Mouse (Mus musculus): ENCODE results near the gene Kif11. TPM values are rescaled to one million over a fixed set of nuclear protein-coding genes. Genes with fewer than 3 reads are reported as not detected.

Kif11 gene
- total RNA-seq, 2 experiments from 2014 or later = 0.89 to 1.0 TPM

DNA sequence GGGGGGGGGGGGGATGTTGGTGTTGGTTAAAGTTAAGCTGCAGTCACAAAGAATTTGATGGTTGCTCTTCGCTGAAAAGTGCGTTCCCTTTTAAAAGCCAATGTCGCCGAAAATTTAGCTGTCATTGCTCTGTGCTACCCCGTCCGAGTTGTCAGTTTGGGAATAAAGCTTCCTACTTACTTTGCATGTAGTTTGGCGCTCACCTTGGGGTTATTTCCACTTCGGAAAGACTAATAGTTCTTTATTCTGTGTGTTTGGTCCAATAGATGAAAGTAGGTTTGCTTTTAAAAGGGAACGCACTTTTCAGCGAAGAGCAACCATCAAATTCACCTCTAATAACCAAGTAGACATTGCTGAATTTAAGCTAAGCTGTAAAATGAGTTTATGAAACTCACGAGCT is 638 bp downstream of the Kif11 start:
- DNase-seq = no peak
- intact Hi-C loops (cut with DNase I) = no loop called here

DNA sequence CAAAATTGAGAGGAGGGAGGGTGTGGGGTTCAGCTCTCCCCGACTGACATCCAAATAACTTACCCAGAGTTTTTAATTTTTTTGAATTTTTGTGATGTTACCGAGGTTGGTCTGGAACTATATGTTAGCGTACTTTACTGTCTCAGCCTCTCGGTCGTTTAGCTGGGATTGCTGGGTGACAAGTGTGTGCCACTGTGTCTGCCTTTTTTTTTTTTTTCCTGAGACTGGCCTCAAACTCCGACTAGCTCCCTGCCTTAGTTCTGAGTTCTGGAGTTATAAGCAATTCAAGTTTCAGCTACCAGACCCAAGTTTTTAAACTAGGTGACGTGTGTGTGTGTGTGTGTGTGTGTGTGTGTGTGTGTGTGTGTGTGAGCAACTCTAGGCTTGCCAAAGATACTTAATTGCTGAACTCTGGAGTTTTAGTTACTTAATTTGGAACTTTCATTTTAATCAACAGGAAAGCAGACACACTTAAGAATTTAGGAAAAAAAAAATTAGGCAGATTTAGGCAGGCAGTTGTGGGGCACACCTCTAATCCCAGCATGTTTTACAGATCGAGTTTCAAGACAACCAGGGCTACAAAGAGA is 1.3 kb downstream of the Kif11 start:
- intact Hi-C loops (cut with DNase I) = no loop called here
- DNase-seq = no peak

DNA sequence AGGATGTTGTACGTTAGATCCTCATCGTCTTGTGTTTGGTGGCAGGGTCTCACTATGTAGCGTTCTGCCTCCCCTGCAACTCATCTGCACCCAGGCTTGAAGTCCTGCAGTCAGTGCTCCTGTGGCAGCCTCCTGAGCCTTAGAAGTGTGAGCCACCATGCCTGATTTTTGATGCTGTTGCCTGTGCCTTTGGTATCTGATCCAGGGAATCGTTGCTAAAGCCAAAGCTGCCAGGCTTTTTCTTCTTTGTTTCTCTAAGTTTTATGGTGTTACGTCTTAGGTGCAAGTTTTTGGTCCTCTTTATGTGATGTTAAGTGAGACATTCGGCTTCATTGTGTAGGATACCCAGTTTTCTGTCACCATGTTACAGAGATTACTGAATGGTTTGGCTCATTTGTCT is 2.6 kb downstream of the Kif11 start:
- intact Hi-C loops (cut with DNase I) = no loop called here
- no peak for DNase-seq

DNA sequence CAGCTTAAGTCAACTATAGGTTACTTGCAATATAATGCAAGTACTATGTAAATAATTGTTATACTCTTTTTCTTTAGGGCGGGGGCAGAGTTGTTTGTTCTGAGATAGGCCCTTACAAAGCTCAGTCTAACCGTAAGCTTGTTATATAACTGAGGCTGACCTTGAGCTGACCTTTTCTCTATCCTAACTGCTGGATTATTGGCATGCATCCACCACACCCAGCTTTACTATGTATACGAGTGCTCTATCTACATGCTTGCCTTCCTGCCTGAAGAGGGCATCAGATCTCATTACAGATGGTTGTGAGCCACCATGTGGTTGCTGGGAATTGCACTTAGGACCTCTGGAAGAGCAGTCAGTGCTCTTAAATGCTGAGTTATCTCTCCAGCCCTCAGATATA is 9.9 kb downstream of the Kif11 start:
- intact Hi-C loops (cut with DNase I) = no loop called here
- no peak for DNase-seq

DNA sequence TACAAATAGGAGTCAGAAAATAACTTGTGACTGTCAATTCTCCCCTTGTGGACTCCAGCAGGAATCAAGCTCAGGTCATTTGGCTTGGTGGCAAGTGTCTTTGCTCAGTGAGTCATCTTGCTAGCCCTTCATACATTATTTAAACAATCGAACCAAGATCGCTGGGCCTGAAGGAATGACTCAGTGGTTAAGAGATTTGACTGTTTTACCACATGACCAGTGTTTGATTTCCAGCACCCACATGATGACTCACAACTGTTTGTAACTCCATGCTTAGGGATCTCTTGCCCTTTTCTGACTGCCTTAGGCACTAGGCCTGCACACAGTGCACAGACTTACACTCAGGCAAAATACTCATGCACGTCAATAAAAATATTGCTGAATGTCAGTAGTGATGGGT is 15.7 kb downstream of the Kif11 start:
- intact Hi-C loops (cut with DNase I) = no loop called here
- DNase-seq = no peak

DNA sequence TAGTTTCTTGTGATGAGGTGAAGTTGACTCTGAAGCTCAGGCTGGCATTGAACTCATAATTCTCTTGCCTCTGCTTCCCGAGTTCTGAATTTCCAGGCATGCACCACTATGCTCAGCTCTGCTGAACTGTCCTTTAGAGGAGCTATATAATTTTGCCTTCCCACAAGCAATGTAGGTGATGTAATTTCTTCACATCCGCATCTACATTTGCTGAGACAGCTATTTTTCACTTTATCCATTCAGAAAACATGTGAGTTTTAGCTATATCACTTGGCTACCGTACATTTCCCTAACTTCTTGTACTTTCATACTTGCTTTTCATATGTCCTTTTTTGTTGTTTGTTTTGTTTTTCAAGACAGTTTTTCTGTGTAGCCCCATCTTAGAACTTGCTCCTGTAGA is 20.1 kb downstream of the Kif11 start:
- no peak for DNase-seq
- intact Hi-C loops (cut with DNase I) = no loop called here

DNA sequence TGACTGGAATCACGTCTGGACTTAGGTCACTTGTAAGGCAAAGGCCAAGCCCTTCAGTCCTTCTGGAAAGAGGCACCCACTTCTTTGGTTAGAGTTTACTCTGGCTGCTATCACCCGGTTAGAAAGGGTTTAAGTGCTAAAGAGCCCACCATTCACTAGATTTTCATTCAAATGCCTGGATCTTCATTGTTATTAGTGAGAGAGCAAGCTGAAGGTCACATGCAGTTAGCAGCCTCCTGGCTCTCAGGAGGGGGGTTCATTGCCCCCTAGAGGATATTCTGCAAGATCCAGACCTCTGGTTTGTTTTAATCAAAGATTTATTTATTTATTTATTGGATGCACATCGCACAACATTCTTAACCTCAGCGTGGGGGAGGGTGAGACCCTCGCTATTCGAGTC is 24.7 kb downstream of the Kif11 start:
- intact Hi-C loops (cut with DNase I) = no loop called here

DNA sequence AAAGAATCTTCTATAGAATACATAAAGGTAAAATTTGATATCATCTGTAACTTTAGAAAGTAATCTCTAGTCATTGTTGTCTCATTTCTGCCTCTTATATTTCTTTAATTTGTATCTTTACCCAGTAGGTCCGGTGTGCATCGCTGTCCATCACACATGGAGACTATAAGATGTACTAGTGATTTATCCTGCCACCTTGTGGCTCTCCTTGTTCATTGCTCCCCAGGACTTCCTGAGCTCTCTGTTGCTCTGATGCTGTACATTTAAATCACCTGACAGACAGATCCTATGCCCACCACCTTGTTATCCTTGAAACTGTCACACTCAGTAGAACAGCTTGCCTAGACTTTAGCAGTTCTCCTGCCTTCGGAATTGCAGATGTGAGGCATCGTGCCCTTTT is 42.1 kb downstream of the Kif11 start:
- intact Hi-C loops (cut with DNase I) = no loop called here
- DNase-seq = peak; percentile 14 to 15

More for the DNA sequence above, 24.7 kb downstream of the Kif11 start:
- DNase-seq = no peak

DNA sequence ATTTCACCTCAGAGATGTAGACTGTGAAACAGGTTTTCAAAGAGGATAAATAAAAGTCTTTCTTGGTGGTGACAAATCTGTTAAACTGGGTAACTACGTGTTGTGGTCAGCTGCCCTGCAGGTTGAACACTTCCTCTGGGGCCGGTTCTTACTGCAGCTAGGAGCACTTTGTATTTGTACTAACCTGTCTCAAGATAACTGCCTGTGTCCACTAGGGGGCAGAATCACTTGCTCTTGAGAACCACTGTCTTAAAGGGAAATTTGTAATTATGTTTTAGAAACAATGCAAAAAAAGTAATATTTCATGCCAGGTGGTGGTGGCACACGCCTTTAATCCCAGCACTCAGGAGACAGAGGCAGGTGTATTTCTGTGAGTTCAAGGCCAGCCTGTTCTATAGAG is 43.4 kb downstream of the Kif11 start:
- intact Hi-C loops (cut with DNase I) = loop anchor here (1.0 kb wide), 1 partner anchor 90 kb away; no protein-coding TSS in a partner anchor
- DNase-seq = peak; percentile 48 to 49

DNA sequence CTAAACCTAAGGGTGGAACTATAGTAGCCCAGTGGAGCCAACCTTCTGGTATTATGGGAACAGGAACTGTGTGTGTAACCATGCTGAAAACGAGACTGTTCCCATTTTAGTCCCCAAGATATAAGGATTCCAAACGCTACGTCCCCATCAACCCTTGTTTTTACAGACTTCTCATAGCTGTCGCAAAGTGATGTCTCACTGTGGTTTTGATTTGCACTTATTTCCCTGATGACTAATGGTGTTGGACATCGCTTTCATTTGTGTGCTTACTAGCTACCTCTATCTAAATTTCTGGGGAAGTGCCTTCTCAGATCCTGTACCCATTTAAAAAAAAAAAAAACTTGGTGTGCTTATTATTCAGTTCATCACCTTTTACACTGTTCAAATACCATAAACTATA is 52.4 kb downstream of the Kif11 start:
- no peak for DNase-seq
- intact Hi-C loops (cut with DNase I) = no loop called here

DNA sequence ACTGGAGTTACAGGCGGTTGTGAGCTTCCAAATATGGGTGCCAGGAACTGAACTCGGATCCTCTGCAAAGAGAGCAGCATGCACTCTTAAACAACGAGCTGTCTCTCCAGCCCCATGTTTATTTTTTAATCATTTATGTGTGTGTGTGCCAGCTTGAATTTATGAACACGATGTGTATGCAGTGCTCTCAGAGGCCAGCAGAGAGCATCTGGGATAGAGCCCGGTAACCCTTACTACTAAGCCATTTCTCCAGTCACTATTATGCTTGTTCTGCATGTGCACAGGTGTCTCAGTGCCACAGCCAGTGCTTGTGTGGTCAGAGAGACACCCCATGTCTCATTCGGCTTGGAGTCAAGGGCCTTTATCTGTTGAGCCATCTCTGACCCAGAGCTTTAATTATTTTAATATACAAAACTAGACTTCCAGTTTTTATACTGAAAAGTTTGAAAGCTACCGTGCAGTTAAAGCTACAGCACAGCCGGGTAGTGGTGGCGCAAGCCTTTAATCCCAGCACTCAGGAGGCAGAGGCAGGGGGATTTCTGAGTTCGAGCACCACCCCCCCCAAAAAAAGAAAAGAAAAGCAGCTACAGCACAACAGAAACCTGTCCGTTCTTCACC is 55.0 kb downstream of the Kif11 start:
- intact Hi-C loops (cut with DNase I) = no loop called here
- no peak for DNase-seq

DNA sequence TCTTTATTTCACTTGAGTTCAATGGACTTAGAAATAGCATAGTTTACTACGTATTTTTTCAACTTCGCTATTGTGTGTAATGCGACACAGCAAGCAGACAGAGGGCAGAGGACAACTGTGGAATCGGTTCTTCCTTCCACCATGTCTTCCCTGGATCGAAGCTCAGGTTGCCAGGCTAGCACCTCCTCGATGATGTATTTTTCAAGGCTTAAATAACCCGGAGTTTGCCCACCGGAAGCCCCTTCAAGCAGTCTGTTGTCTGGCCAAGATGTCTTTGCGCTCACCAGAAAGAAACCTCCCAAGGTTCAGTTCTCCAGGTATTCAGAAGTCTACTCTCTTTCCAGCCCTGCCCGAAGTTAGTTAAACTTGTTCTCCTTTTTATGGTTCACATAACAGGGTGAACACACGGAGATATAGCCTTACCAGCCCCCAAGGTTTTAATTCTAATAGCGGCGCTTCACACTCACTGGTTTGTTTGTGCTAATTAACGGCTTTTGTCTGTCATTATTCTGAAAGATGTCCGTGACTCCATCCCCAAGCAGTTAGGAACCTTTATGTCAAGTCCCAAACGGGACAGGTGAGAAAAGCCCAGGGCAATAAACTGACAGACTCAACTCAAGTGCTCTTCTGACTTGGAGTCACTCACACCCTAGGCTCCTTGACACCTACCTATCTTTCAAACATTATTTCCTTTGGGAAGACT is 56.8 kb downstream of the Kif11 start:
- DNase-seq = no peak
- intact Hi-C loops (cut with DNase I) = no loop called here

DNA sequence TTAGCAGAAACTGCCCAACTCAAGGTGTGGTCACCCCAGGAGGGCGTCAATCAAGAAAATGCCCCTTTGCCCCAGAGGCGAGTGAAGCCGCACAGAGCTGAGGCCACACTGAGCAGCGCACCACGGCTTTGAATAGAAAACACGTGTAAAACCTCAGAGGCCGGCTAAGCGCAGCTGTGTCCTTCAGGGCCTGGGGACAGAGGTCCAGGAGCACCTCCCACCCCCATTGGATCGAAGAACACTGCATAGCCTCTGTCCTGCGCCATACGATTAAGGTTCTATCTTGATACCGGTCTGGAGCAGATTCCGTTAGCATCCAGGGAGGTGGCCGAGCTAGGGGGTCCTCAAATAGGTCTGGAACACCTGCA is 57.7 kb downstream of the Kif11 start:
- intact Hi-C loops (cut with DNase I) = loop anchor here (2.0 kb wide), 2 partner anchors 49 to 75 kb away; no protein-coding TSS in a partner anchor
- no peak for DNase-seq

DNA sequence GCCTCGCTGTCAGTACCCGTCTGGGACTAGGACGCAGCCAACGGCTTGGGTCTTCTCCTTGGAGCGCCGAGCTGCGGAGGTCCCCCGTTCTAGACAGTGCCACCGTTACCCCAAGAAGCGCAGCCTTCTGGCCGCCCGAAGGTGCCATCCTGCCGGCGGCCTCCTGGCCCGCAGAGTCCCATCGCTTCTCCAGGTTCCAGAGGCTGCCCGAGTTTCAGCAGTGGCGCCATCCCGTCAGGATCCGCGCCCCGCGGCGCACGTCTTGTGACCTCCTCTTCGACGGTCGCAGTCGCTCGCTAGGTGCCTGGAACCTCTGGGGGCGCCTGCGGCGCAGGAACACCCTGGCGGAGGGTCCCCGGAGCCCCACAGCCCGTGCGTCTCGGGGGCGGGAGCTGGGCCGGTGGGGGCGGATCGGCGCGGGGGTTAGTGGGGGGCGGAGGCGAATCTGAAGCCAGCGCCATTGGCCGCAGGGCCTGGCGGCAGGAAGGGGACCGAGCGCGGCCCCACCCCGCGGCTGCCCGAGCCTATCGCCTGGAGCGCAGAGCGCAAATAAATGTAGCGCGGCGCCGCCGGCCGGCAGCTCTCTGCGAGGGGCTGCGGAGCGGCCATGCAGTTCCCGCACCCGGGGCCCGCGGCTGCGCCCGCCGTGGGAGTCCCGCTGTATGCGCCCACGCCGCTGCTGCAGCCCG is 58.2 kb downstream of the Kif11 start, which contains the start of gene Hhex:
Hhex (plus strand) TSS at position 548 of the 689 bp plus-strand sequence.
- peak; percentile 82 to 83 for DNase-seq
- intact Hi-C loops (cut with DNase I) = loop anchor here (2.0 kb wide), 2 partner anchors 48 to 74 kb away; no protein-coding TSS in a partner anchor

DNA sequence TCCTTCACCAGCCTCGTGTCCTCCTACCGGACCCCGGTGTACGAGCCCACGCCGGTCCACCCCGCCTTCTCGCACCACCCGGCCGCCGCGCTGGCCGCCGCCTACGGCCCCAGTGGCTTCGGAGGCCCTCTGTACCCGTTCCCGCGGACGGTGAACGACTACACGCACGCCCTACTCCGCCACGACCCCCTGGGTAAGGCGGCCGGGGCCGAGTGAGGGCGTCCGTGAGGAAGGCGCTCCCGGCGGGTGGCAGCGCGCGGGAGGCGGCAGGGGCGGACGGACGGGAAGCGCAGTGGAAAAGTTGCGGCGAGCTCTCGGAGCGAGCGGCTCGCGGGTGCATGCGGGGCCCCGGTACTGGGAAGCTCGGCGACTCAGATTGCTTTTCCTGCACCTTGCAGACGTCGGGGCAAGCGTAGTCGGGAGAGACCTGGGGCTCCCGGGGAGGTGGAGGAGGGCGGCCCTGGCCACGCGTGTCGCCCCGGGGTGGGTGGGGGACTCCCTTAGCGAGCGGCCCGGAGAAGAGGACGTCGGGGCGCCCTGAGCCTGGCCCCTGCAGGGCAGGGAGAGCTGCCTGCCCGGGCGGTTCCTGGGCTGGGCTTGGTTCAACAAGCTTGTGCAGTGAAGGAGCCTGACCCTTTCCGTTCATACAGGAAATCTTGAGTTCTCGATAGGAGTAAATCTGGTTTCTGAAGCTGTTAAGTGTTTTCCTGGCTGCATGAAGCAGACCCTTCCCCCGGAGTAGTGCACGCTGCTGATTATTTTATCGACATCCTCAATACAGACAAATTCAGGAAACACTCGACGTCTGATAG is 59.0 kb downstream of the Kif11 start:
- intact Hi-C loops (cut with DNase I) = loop anchor here (2.0 to 5.0 kb wide), 4 partner anchors 48 to 127 kb away; no protein-coding TSS in a partner anchor

DNA sequence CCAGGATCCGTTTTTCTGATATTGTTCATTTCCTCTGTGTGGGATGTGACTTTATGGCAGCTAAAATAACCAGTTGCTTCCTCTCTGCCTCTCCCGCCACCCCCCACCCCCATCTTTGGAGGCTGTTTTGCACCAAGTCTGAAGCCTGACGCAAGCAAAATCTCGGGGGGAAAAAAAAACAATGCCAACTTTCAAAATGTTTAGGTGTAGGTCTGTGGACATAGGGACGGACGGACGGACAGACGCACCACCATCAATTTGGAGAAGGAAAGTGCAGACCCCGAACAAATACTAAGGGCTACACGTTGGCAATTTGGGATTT is 59.6 kb downstream of the Kif11 start:
- DNase-seq = peak; percentile 15 to 36
- intact Hi-C loops (cut with DNase I) = loop anchor here (2.0 to 5.0 kb wide), 4 partner anchors 47 to 126 kb away; no protein-coding TSS in a partner anchor

More for the DNA sequence above, 59.0 kb downstream of the Kif11 start:
- peak; percentile 62 to 63 for DNase-seq

DNA sequence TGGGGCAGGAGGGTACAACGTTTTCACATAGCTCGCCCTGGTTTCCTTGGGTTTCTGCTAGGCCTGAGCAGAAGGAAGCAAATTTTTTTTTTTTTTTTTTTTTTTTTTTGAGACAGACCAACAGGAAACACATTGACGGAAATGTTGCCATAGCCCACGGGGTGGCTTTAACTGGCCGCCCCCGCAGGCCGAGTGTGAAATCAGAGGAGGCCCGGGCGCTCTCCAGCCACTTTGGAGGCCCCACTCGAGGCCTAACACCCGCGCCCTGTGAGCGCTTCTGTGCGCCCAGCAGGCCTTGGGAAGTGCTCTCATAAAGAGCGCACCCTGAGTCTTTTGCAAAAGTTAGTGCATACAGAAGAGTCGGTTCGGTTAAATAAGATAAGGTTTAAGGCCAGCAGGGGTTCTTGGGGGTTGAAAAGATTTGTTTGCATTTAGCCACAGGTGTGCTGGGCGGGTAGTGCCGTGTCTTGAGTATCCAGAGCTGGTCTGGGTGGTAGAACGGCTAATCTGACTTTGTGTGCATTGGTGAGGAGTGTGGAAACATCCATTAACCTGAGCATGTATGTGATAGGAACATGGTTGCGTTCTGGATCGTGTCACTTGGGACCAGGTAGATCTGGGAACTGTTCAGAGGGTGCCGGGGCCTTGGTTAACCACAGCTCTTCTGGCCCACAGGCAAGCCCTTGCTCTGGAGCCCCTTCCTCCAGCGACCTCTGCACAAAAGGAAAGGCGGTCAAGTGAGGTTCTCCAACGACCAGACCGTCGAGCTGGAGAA is 60.5 kb downstream of the Kif11 start:
- DNase-seq = peak; percentile 34 to 39
- intact Hi-C loops (cut with DNase I) = loop anchor here (5.0 kb wide), 2 partner anchors 106 to 126 kb away; no protein-coding TSS in a partner anchor

DNA sequence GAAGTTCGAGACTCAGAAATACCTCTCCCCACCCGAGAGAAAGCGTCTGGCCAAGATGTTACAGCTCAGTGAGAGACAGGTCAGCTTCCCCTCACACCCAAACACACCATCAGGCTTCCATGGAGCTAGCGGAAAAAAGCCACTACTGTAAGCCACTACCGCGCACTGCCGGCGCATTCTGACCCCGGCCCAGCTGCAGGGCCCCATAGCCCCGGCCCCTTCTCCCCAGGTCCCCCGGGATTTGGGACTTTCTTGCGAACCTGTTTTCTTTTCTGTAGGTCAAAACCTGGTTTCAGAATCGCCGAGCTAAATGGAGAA is 61.0 kb downstream of the Kif11 start:
- intact Hi-C loops (cut with DNase I) = loop anchor here (5.0 kb wide), 2 partner anchors 105 to 125 kb away; no protein-coding TSS in a partner anchor
- no peak for DNase-seq

DNA sequence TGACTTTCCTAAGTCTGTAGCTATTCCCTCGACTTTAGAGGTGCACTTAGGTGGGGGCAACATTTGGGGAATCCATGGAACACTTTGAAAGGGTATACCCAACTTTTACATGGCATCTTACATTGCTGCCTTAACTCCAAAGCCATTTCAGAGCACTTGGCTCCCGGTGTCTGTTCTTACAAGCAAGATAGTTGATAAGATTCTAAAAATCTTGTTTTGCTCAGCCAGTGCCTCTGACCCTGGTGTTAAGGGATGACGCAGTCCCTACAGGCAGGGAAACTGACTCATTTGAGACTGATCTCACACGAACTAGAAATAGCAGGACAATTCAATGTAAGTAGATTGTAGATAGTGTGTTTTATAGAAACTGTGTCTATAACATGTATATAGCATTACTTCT is 64.0 kb downstream of the Kif11 start:
- no peak for DNase-seq
- intact Hi-C loops (cut with DNase I) = no loop called here
